Mouse (Mus musculus) heart, adult 18-20 months (tissue): ENCODE data around the gene Gm8265. TPM values are rescaled to one million over a fixed set of nuclear protein-coding genes. Genes with fewer than 3 reads are reported as not detected.
"Not testable (repeated sequence)": the region's sequence is repeated elsewhere in the genome, so short reads cannot be mapped to it uniquely, and the experiment has no call there.

ENCODE experiments used
- DNase-seq, 2 experiments: peaks; one replicate each; pipeline ENCODE4 v3.0.0; 2021 to 2022; ENCODE audit warnings: mixed read lengths in 1 of 2
- long read RNA-seq, 2 experiments: library from polyadenylated mRNA; stranded (forward); transcript quantifications; one replicate each; pipeline ENCODE4 v2.0.0; 2021
- total RNA-seq, 2 experiments: library from RNA; stranded (reverse); gene quantifications; 2 replicates each; pipeline ENCODE4 v1.2.3; 2021

Gm8265 gene
- total RNA-seq: not detected
- long read RNA-seq, experiment 1: 0 reads
- long read RNA-seq, experiment 2: 0 reads

- not testable (repeated sequence) for DNase-seq
Measured at GRCm38 (mm10) chr14:5632928-5633327, at the start of gene Gm8265. Gene Gm8265, minus strand, starts transcription at chr14:5633028.

Other genes with a start within 250 kb of the Gm8265 start
- gene Gm3500, start 244.0 kb downstream of the Gm8265 start, total RNA-seq: not detected
- gene Gm3194, start 177.6 kb downstream of the Gm8265 start, total RNA-seq: under 1 TPM in 1 of 2 experiments, not detected in 1; 0.62 TPM
- gene Gm8246, start 155.2 kb downstream of the Gm8265 start, total RNA-seq: not detected
- not detected for gene Gm3187, start 148.8 kb downstream of the Gm8265 start, total RNA-seq
- under 1 TPM in 1 of 2 experiments, not detected in 1; 0.40 TPM for gene Gm3488, start 131.4 kb downstream of the Gm8265 start, total RNA-seq
- gene Gm3532, start 94.5 kb downstream of the Gm8265 start, total RNA-seq: not detected
- gene Gm9603, start 54.4 kb upstream of the Gm8265 start, total RNA-seq: not detected
- not detected for gene Gm3373, start 108.5 kb upstream of the Gm8265 start, total RNA-seq
- under 1 TPM in 1 of 2 experiments, not detected in 1; 0.77 TPM for gene Gm3383, start 175.0 kb upstream of the Gm8265 start, total RNA-seq
- not detected for gene Gm3424, start 197.3 kb upstream of the Gm8265 start, total RNA-seq
- gene Gm8237, start 247.4 kb upstream of the Gm8265 start, total RNA-seq: under 1 TPM; 0.18 to 0.22 TPM